Mouse (Mus musculus) left cerebral cortex, postnatal 10 days (tissue): ENCODE measurements around the gene Kin. TPM values are rescaled to one million over a fixed set of nuclear protein-coding genes. Genes with fewer than 3 reads are reported as not detected.
A peak's percentile ranks its signal among the peaks of the same experiment; 100 is the strongest.

ENCODE experiments used
- DNase-seq, 2 experiments: peaks; one replicate each; pipeline ENCODE4 v3.0.0; 2021 to 2022; ENCODE audit warnings: low spot score in 2 of 2, mixed read lengths in 1 of 2; ENCODE audit errors: extremely low spot score in 1 of 2
- intact Hi-C: fragments of 180-260 bp; cut with DNase I; formaldehyde crosslinking; loops from one replicate; pipeline ENCODE4 v1.15.1; 2025
- total RNA-seq, 2 experiments: library from RNA; stranded (reverse); gene quantifications; 2 replicates each; pipeline ENCODE4 v1.2.3; 2021

Kin gene
- total RNA-seq: 10 to 100 TPM in 1 of 2 experiments, 1 to 10 TPM in 1; 8.5 to 11.8 TPM

GRCm38 (mm10) chr2:10080310-10081010, at the start of gene Kin, which contains the start of gene Atp5c1:
Kin (plus strand) TSS chr2:10080593.
Atp5c1 (minus strand) TSS chr2:10080510.
- intact Hi-C loops: no loop called here
- peak; percentile 97 to 99 for DNase-seq

GRCm38 (mm10) chr2:10033684-10034083, 46.7 kb upstream of the Kin start:
- DNase-seq: no peak
- intact Hi-C loops: no loop called here

GRCm38 (mm10) chr2:10034976-10035375, 45.4 kb upstream of the Kin start:
- no peak for DNase-seq
- intact Hi-C loops: no loop called here

GRCm38 (mm10) chr2:10047758-10048436, 32.5 kb upstream of the Kin start:
- intact Hi-C loops: no loop called here
- DNase-seq: peak in 1 of 2 experiments; percentile 47

GRCm38 (mm10) chr2:10048461-10048860, 31.9 kb upstream of the Kin start, which contains the start of gene Taf3:
Taf3 (minus strand) TSS chr2:10048596.
- intact Hi-C loops: no loop called here

GRCm38 (mm10) chr2:10049456-10049855, 30.9 kb upstream of the Kin start:
- intact Hi-C loops: no loop called here
- no peak for DNase-seq

More at GRCm38 (mm10) chr2:10048461-10048860, 31.9 kb upstream of the Kin start, which contains the start of gene Taf3:
- peak; percentile 89 to 97 for DNase-seq

GRCm38 (mm10) chr2:10050878-10051277, 29.5 kb upstream of the Kin start:
- intact Hi-C loops: no loop called here
- peak in 1 of 2 experiments; percentile 50 for DNase-seq

GRCm38 (mm10) chr2:10051996-10052395, 28.4 kb upstream of the Kin start:
- no peak for DNase-seq

GRCm38 (mm10) chr2:10058836-10059235, 21.6 kb upstream of the Kin start:
- intact Hi-C loops: no loop called here
- no peak for DNase-seq

More at GRCm38 (mm10) chr2:10051996-10052395, 28.4 kb upstream of the Kin start:
- intact Hi-C loops: no loop called here

- intact Hi-C loops: no loop called here
- DNase-seq: no peak
These were observed 8.6 kb upstream of the Kin start for GRCm38 (mm10) chr2:10071751-10072150.

- DNase-seq: no peak
- intact Hi-C loops: no loop called here
These were observed 5.9 kb upstream of the Kin start for GRCm38 (mm10) chr2:10074470-10074869.

- intact Hi-C loops: no loop called here
These were observed 3.7 kb upstream of the Kin start for GRCm38 (mm10) chr2:10076675-10077074.

GRCm38 (mm10) chr2:10079745-10080309, 566 bp upstream of the Kin start:
- intact Hi-C loops: no loop called here
- DNase-seq: no peak

More at GRCm38 (mm10) chr2:10076675-10077074, 3.7 kb upstream of the Kin start:
- no peak for DNase-seq

- intact Hi-C loops: no loop called here
- no peak for DNase-seq
These were observed 1.2 kb downstream of the Kin start for GRCm38 (mm10) chr2:10081453-10082080.

- DNase-seq: no peak
- intact Hi-C loops: no loop called here
These were observed 2.3 kb downstream of the Kin start for GRCm38 (mm10) chr2:10082737-10083136.

GRCm38 (mm10) chr2:10087256-10087850, 7.0 kb downstream of the Kin start:
- no peak for DNase-seq
- intact Hi-C loops: no loop called here

- no peak for DNase-seq
- intact Hi-C loops: loop anchor here (10.0 kb wide), 1 partner anchor 1420 kb away; no protein-coding TSS in a partner anchor
These were observed 14.1 kb downstream of the Kin start for GRCm38 (mm10) chr2:10094327-10095100.

GRCm38 (mm10) chr2:10098598-10099215, 18.3 kb downstream of the Kin start:
- intact Hi-C loops: loop anchor here (10.0 kb wide), 1 partner anchor 1424 kb away; no protein-coding TSS in a partner anchor
- peak in 1 of 2 experiments; percentile 43 for DNase-seq
